In the genomic region with DNA sequence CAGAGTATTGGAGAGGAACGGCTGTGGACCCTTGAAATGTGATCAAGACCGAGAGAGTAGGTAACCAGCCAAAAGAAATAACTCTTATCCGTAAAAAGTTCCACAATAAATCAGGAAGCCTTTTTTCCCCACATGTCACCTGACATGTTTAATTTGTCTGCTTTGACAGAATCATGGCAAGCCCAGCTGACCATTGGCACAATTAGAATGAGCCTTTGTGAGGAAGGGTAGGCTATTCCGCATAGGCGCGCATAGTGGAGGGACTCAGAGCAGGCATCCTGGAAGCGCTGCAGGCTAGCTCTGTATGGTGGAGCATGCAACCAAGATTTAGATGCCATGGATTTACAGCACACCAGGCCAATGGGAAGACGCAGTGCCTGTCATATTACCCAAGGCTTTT, we compare ENCODE assay signal across 25 mouse cellular contexts.
A peak's percentile ranks its signal among the peaks of the same experiment; 100 is the strongest.
DNase-seq lines count a peak whose midpoint lies in the region; ATAC-seq and TF ChIP-seq lines count a peak whose summit lies in the region.
"Had no signal": no experiment of that assay in that cellular context is flagged by ENCODE, and none has a peak within 500 bp of the region (broad histone marks: within the 10 kb centered on the region; RNA-seq: fewer than 3 reads in every experiment).

No protein-coding gene starts in this region.

- no peak overlapping the region for H3K4me2 ChIP-seq in kidney, embryonic 14.5 days (replicated peaks; ENCODE audit: low read depth, low read length)
- no peak overlapping the region for H3K4me2 ChIP-seq in intestine, postnatal 0 days (replicated peaks; ENCODE audit: low read depth)
- H3K4me2 ChIP-seq: forebrain, embryonic 12.5 days; heart, embryonic 11.5 days; limb, embryonic 12.5 days; liver, embryonic 12.5 days; lung, embryonic 14.5 days; stomach, embryonic 15.5 days had no signal

- WGBS in kidney, embryonic 14.5 days: 26% methylated on average over 8 of the region's 8 CpGs
- 50% methylated on average over 8 of the region's 8 CpGs for WGBS in kidney, adult 2 months
- 73% methylated on average over 8 of the region's 8 CpGs for WGBS in limb, embryonic 10.5 days
- WGBS in intestine, postnatal 0 days: 88% methylated on average over 8 of the region's 8 CpGs

- H3K27me3 ChIP-seq in kidney, embryonic 14.5 days (ENCODE audit: control insufficient read depth, insufficient read depth, low read length): no peaks in the 10 kb centered on the region
- no peaks in the 10 kb centered on the region for H3K27me3 ChIP-seq in kidney, adult 2 months (replicated peaks; ENCODE audit: control insufficient read depth, insufficient read depth, low read length)
- H3K27me3 ChIP-seq in limb, embryonic 10.5 days (ENCODE audit: low read depth, poor library complexity, severe bottlenecking): no peaks in the 10 kb centered on the region
- no peaks in the 10 kb centered on the region for H3K27me3 ChIP-seq in intestine, postnatal 0 days (replicated peaks; ENCODE audit: control insufficient read depth, insufficient read depth, low read length)
- H3K27me3 ChIP-seq: forebrain, embryonic 12.5 days; limb, embryonic 12.5 days; liver, embryonic 12.5 days; stomach, embryonic 15.5 days had no signal

- H3K4me3 ChIP-seq in gastrocnemius, adult 2 months: no peak overlapping the region
- H3K4me3 ChIP-seq in kidney, embryonic 14.5 days (ENCODE audit: low read length): no peak overlapping the region
- no peak overlapping the region for H3K4me3 ChIP-seq in kidney, adult 2 months (ENCODE audit: insufficient read depth, low read depth, low read length)
- no peak overlapping the region for H3K4me3 ChIP-seq in limb, embryonic 10.5 days
- H3K4me3 ChIP-seq in intestine, postnatal 0 days (ENCODE audit: low read depth, low read length): no peak overlapping the region
- H3K4me3 ChIP-seq in layer of hippocampus, adult 2 months: no peak overlapping the region
- H3K4me3 ChIP-seq: forebrain, embryonic 12.5 days; left cerebral cortex, adult 2 months; limb, embryonic 12.5 days; liver, embryonic 12.5 days; midbrain, embryonic 10.5 days; stomach, embryonic 15.5 days had no signal

- no peak for DNase-seq in gastrocnemius, adult 2 months
- DNase-seq in gastrocnemius, postnatal 10 days: no peak
- no peak for DNase-seq in kidney, adult 2 months
- DNase-seq in NIH3T3 (ENCODE audit: low read depth): peak; percentile 61
- no peak for DNase-seq in limb, embryonic 10.5 days (ENCODE audit: low spot score)
- DNase-seq in layer of hippocampus, adult 2 months (ENCODE audit: low spot score in 2 of 2): no peak
- DNase-seq: adrenal gland, postnatal 14 days; cerebellum, adult 11 months; gastrocnemius, postnatal 25 days; kidney, postnatal 10 days; lung, embryonic 14.5 days; lung, postnatal 4 days; right cerebral cortex, postnatal 25 days; thymus, adult 18-20 months had no signal

- intact Hi-C loops in gastrocnemius, adult 2 months (cut with DNase I): no loop called here

- no peaks in the 10 kb centered on the region for H3K9me3 ChIP-seq in kidney, embryonic 14.5 days (ENCODE audit: control insufficient read depth, low read length)
- H3K9me3 ChIP-seq in limb, embryonic 10.5 days (replicated peaks): no peaks in the 10 kb centered on the region
- no peaks in the 10 kb centered on the region for H3K9me3 ChIP-seq in intestine, postnatal 0 days (ENCODE audit: control insufficient read depth)
- H3K9me3 ChIP-seq: forebrain, embryonic 12.5 days; G1E; limb, embryonic 12.5 days; liver, embryonic 12.5 days; midbrain, embryonic 10.5 days; stomach, embryonic 15.5 days had no signal

- TF ChIP-seq POLR2A in kidney, adult 2 months (IDR thresholded peaks at IDR 0.05; ENCODE audit: low read depth, low read length): no peak

- 0 out of 2 replicates have a peak overlapping the region, but pooled peaks have one; percentile 4 for H3K27ac ChIP-seq in gastrocnemius, adult 2 months
- peak overlapping the region; percentile 53; the same call in 1 of the 2 replicates for H3K27ac ChIP-seq in kidney, embryonic 14.5 days (ENCODE audit: low read depth, low read length)
- H3K27ac ChIP-seq in kidney, adult 2 months (ENCODE audit: insufficient read depth, low read depth, low read length): no peak overlapping the region
- H3K27ac ChIP-seq in limb, embryonic 10.5 days: peak overlapping the region; percentile 74
- H3K27ac ChIP-seq in intestine, postnatal 0 days (ENCODE audit: low read depth, low read length): no peak overlapping the region
- H3K27ac ChIP-seq in layer of hippocampus, adult 2 months: no peak overlapping the region
- H3K27ac ChIP-seq: forebrain, embryonic 12.5 days; left cerebral cortex, adult 2 months; limb, embryonic 12.5 days; liver, embryonic 12.5 days; midbrain, embryonic 10.5 days; stomach, embryonic 15.5 days had no signal

- peaks cover 40% of the 10 kb centered on the region for H3K4me1 ChIP-seq in kidney, embryonic 14.5 days (ENCODE audit: control insufficient read depth, insufficient read depth, low read length)
- H3K4me1 ChIP-seq in kidney, adult 2 months (ENCODE audit: control insufficient read depth, insufficient read depth, low read length): peaks cover 4% of the 10 kb centered on the region; the same call in 1 of the 2 replicates
- peaks cover 74% of the 10 kb centered on the region for H3K4me1 ChIP-seq in limb, embryonic 10.5 days
- H3K4me1 ChIP-seq in intestine, postnatal 0 days (replicated peaks; ENCODE audit: control insufficient read depth, insufficient read depth, low read length): 0 out of 2 replicates have a peak, but pooled peaks cover 2% of the 10 kb centered on the region
- H3K4me1 ChIP-seq: forebrain, embryonic 12.5 days; liver, embryonic 12.5 days had no signal

- no peak for ATAC-seq in kidney, embryonic 14.5 days (ENCODE audit: low FRiP score, low TSS enrichment)
- ATAC-seq in intestine, postnatal 0 days: no peak
- ATAC-seq: inflammation-experienced regulatory T-cells, adult 6 months; liver, embryonic 12.5 days had no signal

- no peaks in the 10 kb centered on the region for H3K36me3 ChIP-seq in kidney, embryonic 14.5 days (ENCODE audit: control insufficient read depth, insufficient read depth, low read length)
- no peaks in the 10 kb centered on the region for H3K36me3 ChIP-seq in kidney, adult 2 months (ENCODE audit: control insufficient read depth, insufficient read depth, low read length)
- H3K36me3 ChIP-seq in limb, embryonic 10.5 days: no peaks in the 10 kb centered on the region
- no peaks in the 10 kb centered on the region for H3K36me3 ChIP-seq in intestine, postnatal 0 days (ENCODE audit: control insufficient read depth, insufficient read depth)
- H3K36me3 ChIP-seq: forebrain, embryonic 12.5 days; G1E; limb, embryonic 12.5 days; liver, embryonic 12.5 days; midbrain, embryonic 10.5 days; stomach, embryonic 15.5 days had no signal

- no peak overlapping the region for H3K9ac ChIP-seq in kidney, embryonic 14.5 days (ENCODE audit: low read depth, low read length)
- no peak overlapping the region for H3K9ac ChIP-seq in intestine, postnatal 0 days (ENCODE audit: low read depth, low read length)
- H3K9ac ChIP-seq: forebrain, embryonic 12.5 days; limb, embryonic 12.5 days; liver, embryonic 12.5 days; lung, embryonic 14.5 days; stomach, embryonic 15.5 days had no signal

- no peak for TF ChIP-seq CTCF in gastrocnemius, adult 2 months (IDR thresholded peaks at IDR 0.05)
- no peak for TF ChIP-seq CTCF in kidney, adult 2 months (conservative IDR thresholded peaks at IDR 0.05; ENCODE audit: insufficient read depth, insufficient read length, low read depth, low read length)
- no peak for TF ChIP-seq CTCF in intestine, postnatal 0 days (IDR thresholded peaks at IDR 0.05; ENCODE audit: low read depth)
- no peak for TF ChIP-seq CTCF in layer of hippocampus, adult 2 months (conservative IDR thresholded peaks at IDR 0.05)

Comparison
In these comparisons a context has a peak if more than half of its experiments do, and no peak if none do; other contexts are left out.
1. H3K27ac ChIP-seq: peak in gastrocnemius, adult 2 months (single experiment), kidney, embryonic 14.5 days (single experiment) and limb, embryonic 10.5 days (single experiment); none in kidney, adult 2 months (single experiment), intestine, postnatal 0 days (single experiment) and layer of hippocampus, adult 2 months (single experiment).